Comparison of ENCODE assay signal across 16 mouse cellular contexts in genomic region chr8:85339871-85340573, GRCm38 (mm10). TPM values are rescaled to one million over a fixed set of nuclear protein-coding genes. Genes with fewer than 3 reads are reported as not detected.
DNase-seq lines count a peak whose midpoint lies in the region; ATAC-seq lines count a peak whose summit lies in the region.
"Had no signal": no experiment of that assay in that cellular context is flagged by ENCODE, and none has a peak within 500 bp of the region (broad histone marks: within the 10 kb centered on the region; RNA-seq: fewer than 3 reads in every experiment).

No protein-coding gene starts in this region.

- H3K27ac ChIP-seq in hindbrain, embryonic 10.5 days = no peak overlapping the region
- H3K27ac ChIP-seq in hindbrain, embryonic 13.5 days = no peak overlapping the region
- no peak overlapping the region for H3K27ac ChIP-seq in neural tube, embryonic 15.5 days (replicated peaks)
- H3K27ac ChIP-seq: limb, embryonic 13.5 days; lung, embryonic 15.5 days had no signal

- H3K4me1 ChIP-seq in hindbrain, embryonic 10.5 days (replicated peaks) = peaks cover 7% of the 10 kb centered on the region; the same call in 1 of the 2 replicates
- no peaks in the 10 kb centered on the region for H3K4me1 ChIP-seq in hindbrain, embryonic 13.5 days (replicated peaks)
- peaks cover 3% of the 10 kb centered on the region; the same call in 1 of the 2 replicates for H3K4me1 ChIP-seq in neural tube, embryonic 15.5 days
- H3K4me1 ChIP-seq: lung, embryonic 15.5 days had no signal

- no peak overlapping the region for H3K9ac ChIP-seq in hindbrain, embryonic 13.5 days
- H3K9ac ChIP-seq in neural tube, embryonic 15.5 days (replicated peaks) = no peak overlapping the region
- H3K9ac ChIP-seq: limb, embryonic 13.5 days; lung, embryonic 15.5 days had no signal

- no peaks in the 10 kb centered on the region for H3K9me3 ChIP-seq in hindbrain, embryonic 10.5 days
- no peaks in the 10 kb centered on the region for H3K9me3 ChIP-seq in hindbrain, embryonic 13.5 days
- no peaks in the 10 kb centered on the region for H3K9me3 ChIP-seq in neural tube, embryonic 15.5 days (replicated peaks)
- H3K9me3 ChIP-seq: limb, embryonic 13.5 days; lung, embryonic 15.5 days had no signal

- H3K27me3 ChIP-seq in hindbrain, embryonic 10.5 days (ENCODE audit: insufficient read depth, poor library complexity, severe bottlenecking) = no peaks in the 10 kb centered on the region
- no peaks in the 10 kb centered on the region for H3K27me3 ChIP-seq in hindbrain, embryonic 13.5 days
- no peaks in the 10 kb centered on the region for H3K27me3 ChIP-seq in neural tube, embryonic 15.5 days (replicated peaks)
- H3K27me3 ChIP-seq: limb, embryonic 13.5 days; lung, embryonic 15.5 days had no signal

- no peak overlapping the region for H3K4me3 ChIP-seq in hindbrain, embryonic 10.5 days
- no peak overlapping the region for H3K4me3 ChIP-seq in hindbrain, embryonic 13.5 days
- H3K4me3 ChIP-seq in neural tube, embryonic 15.5 days (replicated peaks) = no peak overlapping the region
- H3K4me3 ChIP-seq: limb, embryonic 13.5 days; lung, embryonic 15.5 days had no signal

- DNase-seq in hindbrain, embryonic 10.5 days (ENCODE audit: low spot score) = peak; percentile 3
- DNase-seq in neural tube, embryonic 10.5 days (ENCODE audit: extremely low spot score, low spot score) = peak; percentile 16
- DNase-seq in forelimb bud, embryonic 11.5 days (ENCODE audit: low read depth, low spot score) = peak; percentile 13
- no peak for DNase-seq in frontal cortex, postnatal 10 days (ENCODE audit: low spot score in 2 of 2)
- DNase-seq in thymus, postnatal 36 days = no peak
- DNase-seq: adrenal gland, postnatal 10 days; cerebellum, adult 8-10 months; gastrocnemius, postnatal 25 days; layer of hippocampus, postnatal 36 days had no signal

- H3K4me2 ChIP-seq in hindbrain, embryonic 13.5 days = no peak overlapping the region
- H3K4me2 ChIP-seq in neural tube, embryonic 15.5 days = no peak overlapping the region
- H3K4me2 ChIP-seq: limb, embryonic 13.5 days; lung, embryonic 15.5 days had no signal

- WGBS in hindbrain, embryonic 10.5 days = 73% methylated on average over 5 of the region's 5 CpGs
- 77% methylated on average over 5 of the region's 5 CpGs for WGBS in hindbrain, embryonic 13.5 days
- 68% methylated on average over 5 of the region's 5 CpGs for WGBS in neural tube, embryonic 15.5 days

- ATAC-seq in hindbrain, embryonic 13.5 days (ENCODE audit: low FRiP score) = no peak
- ATAC-seq in neural tube, embryonic 15.5 days (ENCODE audit: low FRiP score) = no peak
- ATAC-seq: CD4-positive, CD25-positive, alpha-beta regulatory T cell, adult 4 months; inflammation-experienced regulatory T-cells, adult 6 months had no signal

- H3K36me3 ChIP-seq in hindbrain, embryonic 10.5 days = no peaks in the 10 kb centered on the region
- H3K36me3 ChIP-seq in hindbrain, embryonic 13.5 days = no peaks in the 10 kb centered on the region
- H3K36me3 ChIP-seq in neural tube, embryonic 15.5 days = no peaks in the 10 kb centered on the region
- H3K36me3 ChIP-seq: limb, embryonic 13.5 days; lung, embryonic 15.5 days had no signal

RNA-seq across cellular contexts. Expression of gene Vps35, which starts 40.4 kb away (rescaled TPM):
- polyA plus RNA-seq in hindbrain, embryonic 10.5 days (2016; fragmentation: Nextera tagmentation; extraction: Ambion mirVana) = 147 and 153 TPM in 2 replicates
- polyA plus RNA-seq in hindbrain, embryonic 13.5 days (2015; fragmentation: Nextera tagmentation; extraction: Ambion mirVana) = 169 and 179 TPM in 2 replicates
- polyA plus RNA-seq in neural tube, embryonic 15.5 days (2015; fragmentation: Nextera tagmentation; extraction: Ambion mirVana) = 171 and 178 TPM in 2 replicates

RNA-seq across cellular contexts. Expression of gene Orc6, which starts 40.6 kb away (rescaled TPM):
- polyA plus RNA-seq in hindbrain, embryonic 10.5 days (2016; fragmentation: Nextera tagmentation; extraction: Ambion mirVana) = 127 and 145 TPM in 2 replicates
- polyA plus RNA-seq in hindbrain, embryonic 13.5 days (2015; fragmentation: Nextera tagmentation; extraction: Ambion mirVana) = 70.5 and 77.0 TPM in 2 replicates
- polyA plus RNA-seq in neural tube, embryonic 15.5 days (2015; fragmentation: Nextera tagmentation; extraction: Ambion mirVana) = 69.5 and 75.7 TPM in 2 replicates

RNA-seq across cellular contexts. Expression of gene Mylk3, which starts 46.1 kb away (rescaled TPM):
- 1.2 and 1.3 TPM in 2 replicates for polyA plus RNA-seq in hindbrain, embryonic 10.5 days (2016; fragmentation: Nextera tagmentation; extraction: Ambion mirVana)
- 0.38 and 0.39 TPM in 2 replicates for polyA plus RNA-seq in hindbrain, embryonic 13.5 days (2015; fragmentation: Nextera tagmentation; extraction: Ambion mirVana)
- 0.56 and 0.90 TPM in 2 replicates for polyA plus RNA-seq in neural tube, embryonic 15.5 days (2015; fragmentation: Nextera tagmentation; extraction: Ambion mirVana)
- polyA plus RNA-seq: CD4-positive, CD25-positive, alpha-beta regulatory T cell, adult 4 months; inflammation-experienced regulatory T-cells, adult 6 months; small intestine, adult 2 months had no signal

Comparison
In these comparisons a context has a peak if more than half of its experiments do, and no peak if none do; other contexts are left out.
1. DNase-seq: peak in hindbrain, embryonic 10.5 days (single experiment), neural tube, embryonic 10.5 days (single experiment) and forelimb bud, embryonic 11.5 days (single experiment); none in frontal cortex, postnatal 10 days (0 of 2) and thymus, postnatal 36 days (0 of 2).